ENCODE assay signal across 26 mouse cellular contexts in genomic region chr4:23300617-23301016, GRCm38 (mm10).
"Had no signal": no experiment of that assay in that cellular context is flagged by ENCODE, and none has a peak within 500 bp of the region (broad histone marks: within the 10 kb centered on the region; RNA-seq: fewer than 3 reads in every experiment).

No protein-coding gene starts in this region.

- H3K4me3 ChIP-seq: heart, adult 2 months; heart, embryonic 13.5 days; heart, embryonic 15.5 days; hindbrain, embryonic 13.5 days; hindbrain, embryonic 15.5 days; kidney, embryonic 15.5 days; left cerebral cortex, adult 2 months; limb, embryonic 10.5 days; limb, embryonic 12.5 days had no signal

- H3K4me1 ChIP-seq: heart, embryonic 13.5 days; heart, embryonic 15.5 days; hindbrain, embryonic 13.5 days; hindbrain, embryonic 15.5 days; kidney, embryonic 15.5 days; limb, embryonic 10.5 days; limb, embryonic 12.5 days had no signal

- ATAC-seq: hindbrain, postnatal 0 days; intestine, embryonic 16.5 days had no signal

- H3K9me3 ChIP-seq: heart, embryonic 13.5 days; heart, embryonic 15.5 days; hindbrain, embryonic 13.5 days; hindbrain, embryonic 15.5 days; kidney, embryonic 15.5 days; limb, embryonic 10.5 days; limb, embryonic 12.5 days had no signal

- H3K9ac ChIP-seq: heart, embryonic 13.5 days; heart, embryonic 15.5 days; hindbrain, embryonic 13.5 days; hindbrain, embryonic 15.5 days; kidney, embryonic 15.5 days; limb, embryonic 12.5 days had no signal

- H3K27me3 ChIP-seq: heart, embryonic 13.5 days; heart, embryonic 15.5 days; hindbrain, embryonic 13.5 days; hindbrain, embryonic 15.5 days; kidney, embryonic 15.5 days; limb, embryonic 12.5 days had no signal

- H3K36me3 ChIP-seq: heart, embryonic 13.5 days; heart, embryonic 15.5 days; hindbrain, embryonic 13.5 days; hindbrain, embryonic 15.5 days; kidney, embryonic 15.5 days; limb, embryonic 10.5 days; limb, embryonic 12.5 days had no signal

- DNase-seq: gastrocnemius, postnatal 14 days; gastrocnemius, postnatal 36 days; heart, adult 11 months; heart, adult 2 months; heart, postnatal 14 days; heart, postnatal 36 days; kidney, adult 11 months; kidney, adult 2 months; kidney, adult 9 months; kidney, postnatal 14 days; kidney, postnatal 36 days; layer of hippocampus, adult 9-11 months; liver had no signal

- H3K27ac ChIP-seq: heart, adult 2 months; heart, embryonic 13.5 days; heart, embryonic 15.5 days; hindbrain, embryonic 13.5 days; hindbrain, embryonic 15.5 days; hindbrain, postnatal 0 days; kidney, embryonic 15.5 days; kidney, postnatal 0 days; left cerebral cortex, adult 2 months; limb, embryonic 10.5 days; limb, embryonic 12.5 days had no signal

- H3K4me2 ChIP-seq: heart, embryonic 11.5 days; heart, embryonic 13.5 days; heart, embryonic 15.5 days; hindbrain, embryonic 13.5 days; hindbrain, embryonic 15.5 days; kidney, embryonic 15.5 days; limb, embryonic 12.5 days; liver, embryonic 11.5 days had no signal
